Mouse (Mus musculus): ENCODE results near the gene Zfp266.
"Not testable (repeated sequence)": the region's sequence is repeated elsewhere in the genome, so short reads cannot be mapped to it uniquely, and the experiment has no call there.

Zfp266 gene

DNA sequence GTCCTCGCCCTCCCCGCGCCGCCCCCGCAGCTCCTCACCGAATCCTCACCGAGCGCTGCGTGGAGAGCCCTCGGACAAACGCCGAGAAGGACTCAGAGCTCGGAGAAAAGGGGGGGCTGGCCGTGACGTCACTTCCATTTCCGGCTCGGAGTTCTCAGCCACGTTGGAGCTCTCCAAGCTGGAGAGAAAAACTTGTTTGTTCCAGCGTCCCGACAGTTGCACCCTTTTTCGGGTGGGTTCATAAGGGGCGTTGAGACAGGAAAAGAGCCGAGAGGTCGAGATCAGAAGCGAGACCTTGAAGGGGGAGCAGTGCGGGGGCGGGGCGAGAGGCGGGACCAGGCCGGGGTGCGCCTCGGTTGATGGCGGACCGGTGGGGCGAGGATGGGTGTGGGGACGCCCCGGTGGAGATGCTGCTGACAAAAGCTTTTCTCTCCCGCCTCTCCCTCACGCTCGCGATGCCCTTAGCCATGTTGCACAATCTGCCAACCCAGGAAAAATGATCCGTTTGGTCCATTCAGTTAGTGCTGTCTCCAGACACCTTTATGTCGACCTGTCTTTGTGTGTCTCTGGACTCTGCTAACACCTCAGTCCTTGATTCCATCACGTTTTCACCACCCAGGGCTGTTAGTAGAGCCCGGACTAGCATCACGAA is at the start of gene Zfp266:
Gene Zfp266 (minus strand): TSS at position 112 of the 652 bp plus-strand sequence.
- DNase-seq (ENCODE audit: low spot score in 2 of 2) = peak; percentile 88 to 91

DNA sequence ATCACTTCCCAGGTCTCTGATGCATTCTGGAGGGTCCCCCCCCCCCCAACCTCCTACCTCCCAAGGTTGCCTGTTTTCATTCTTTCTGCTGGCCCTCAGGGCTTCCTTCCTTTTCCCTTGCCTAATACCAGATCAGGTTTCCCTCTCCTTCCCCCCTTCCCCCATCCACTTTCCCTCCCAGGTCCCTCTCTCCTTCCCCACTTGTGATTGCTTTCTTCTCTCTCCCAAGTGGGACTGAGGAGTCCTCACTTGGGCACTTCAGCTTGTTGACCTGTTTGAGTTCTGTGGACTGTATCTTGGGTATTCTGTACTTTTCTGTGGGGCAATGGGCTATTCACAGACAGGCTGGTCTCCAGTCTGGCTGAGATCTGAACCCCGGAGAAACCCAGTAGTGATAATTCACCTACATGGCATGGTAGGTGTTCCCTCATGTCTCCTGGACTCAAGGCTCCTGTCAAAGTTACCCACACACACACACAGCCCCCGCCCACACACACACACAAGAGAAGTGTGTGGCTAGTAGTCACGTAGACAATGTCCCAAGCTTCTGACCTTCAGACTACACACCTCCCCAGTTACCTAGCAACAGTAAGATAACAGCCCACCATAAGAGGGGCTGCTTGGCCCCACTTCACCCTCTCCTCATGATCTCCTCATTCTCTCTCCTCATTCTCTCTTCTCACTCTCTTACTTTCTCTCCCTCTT is 44.3 kb upstream of the Zfp266 start:
- not testable (repeated sequence) for DNase-seq (ENCODE audit: low spot score in 2 of 2)

DNA sequence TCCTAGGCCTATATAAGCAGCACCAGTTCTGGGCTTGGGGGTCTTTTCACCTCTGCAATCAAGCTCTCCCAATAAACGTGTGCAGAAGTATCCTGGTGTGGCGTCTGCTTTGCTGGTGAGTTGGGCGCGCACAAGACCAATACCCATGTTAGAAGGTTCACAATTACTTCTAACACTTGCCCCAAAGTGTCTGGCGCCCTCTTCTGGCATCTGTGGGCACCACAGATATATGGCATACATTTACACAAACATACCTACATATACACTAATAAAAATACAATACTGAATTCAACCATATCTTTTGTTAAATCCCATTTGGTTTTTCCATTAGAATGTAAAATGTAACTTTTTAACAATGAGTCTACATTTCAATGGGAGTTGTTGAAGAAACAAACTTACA is 41.0 kb upstream of the Zfp266 start:
- DNase-seq (ENCODE audit: low spot score in 2 of 2) = no peak

DNA sequence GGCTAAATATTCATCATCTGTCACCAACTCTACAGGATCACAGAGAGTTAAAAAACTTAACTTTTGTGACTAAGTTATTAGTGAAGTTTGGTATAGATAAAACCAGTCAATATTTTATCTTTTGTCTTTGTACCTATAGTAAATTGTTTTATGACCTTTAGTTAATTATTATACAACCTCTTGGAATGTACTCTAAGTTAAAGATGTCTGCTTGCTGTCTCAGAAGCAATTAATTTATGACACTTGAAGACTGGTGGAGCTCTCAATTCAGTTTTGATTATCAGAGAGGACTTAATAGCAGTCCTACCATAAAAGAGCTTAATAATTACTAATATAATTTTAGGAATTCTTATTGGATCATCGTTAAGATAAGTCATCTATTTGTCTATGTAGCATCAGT is 31.5 kb upstream of the Zfp266 start:
- no peak for DNase-seq (ENCODE audit: low spot score in 2 of 2)

DNA sequence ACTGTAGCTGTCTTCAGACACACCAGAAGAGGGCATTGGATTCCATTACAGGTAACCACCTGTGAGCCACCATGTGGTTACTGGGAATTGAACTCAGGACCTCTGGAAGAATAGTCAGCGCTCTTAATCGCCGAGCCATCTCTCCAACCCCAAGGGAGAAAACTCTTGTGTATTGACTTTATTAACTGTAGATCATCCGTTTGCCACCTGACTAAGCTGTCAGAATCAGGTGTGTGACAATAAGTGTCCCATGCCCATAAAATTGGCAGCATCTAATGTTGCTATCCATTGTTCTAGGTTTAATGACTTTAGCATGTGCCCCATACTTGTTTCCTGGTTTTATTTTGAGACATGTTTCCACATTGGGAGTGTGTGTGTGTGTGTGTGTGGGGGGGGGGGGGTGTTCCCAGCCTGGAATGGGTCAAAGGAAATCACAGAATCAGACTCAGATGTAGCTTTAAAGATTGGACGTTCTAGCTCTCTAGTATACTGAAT is 30.6 kb upstream of the Zfp266 start:
- DNase-seq (ENCODE audit: low spot score in 2 of 2) = no peak

DNA sequence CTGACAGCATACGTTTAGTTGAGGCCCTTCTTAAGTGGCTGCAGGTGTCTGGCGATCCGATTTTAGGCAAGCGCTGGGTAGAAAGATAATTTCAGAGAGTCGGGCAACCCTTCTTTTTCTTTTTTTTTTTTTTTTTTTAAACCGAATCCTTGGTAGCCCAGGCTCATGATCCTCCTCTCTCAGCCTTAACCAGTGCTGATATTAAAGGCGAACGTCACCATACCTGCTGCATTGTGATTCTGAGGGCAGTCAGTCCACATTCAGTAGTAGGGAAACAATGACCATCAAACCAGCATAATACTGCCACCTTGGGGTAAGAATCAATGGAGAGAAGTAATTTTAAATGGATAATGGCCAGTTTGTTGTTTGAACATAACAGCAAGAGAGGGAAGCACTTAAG is 23.9 kb upstream of the Zfp266 start:
- no peak for DNase-seq (ENCODE audit: low spot score in 2 of 2)

DNA sequence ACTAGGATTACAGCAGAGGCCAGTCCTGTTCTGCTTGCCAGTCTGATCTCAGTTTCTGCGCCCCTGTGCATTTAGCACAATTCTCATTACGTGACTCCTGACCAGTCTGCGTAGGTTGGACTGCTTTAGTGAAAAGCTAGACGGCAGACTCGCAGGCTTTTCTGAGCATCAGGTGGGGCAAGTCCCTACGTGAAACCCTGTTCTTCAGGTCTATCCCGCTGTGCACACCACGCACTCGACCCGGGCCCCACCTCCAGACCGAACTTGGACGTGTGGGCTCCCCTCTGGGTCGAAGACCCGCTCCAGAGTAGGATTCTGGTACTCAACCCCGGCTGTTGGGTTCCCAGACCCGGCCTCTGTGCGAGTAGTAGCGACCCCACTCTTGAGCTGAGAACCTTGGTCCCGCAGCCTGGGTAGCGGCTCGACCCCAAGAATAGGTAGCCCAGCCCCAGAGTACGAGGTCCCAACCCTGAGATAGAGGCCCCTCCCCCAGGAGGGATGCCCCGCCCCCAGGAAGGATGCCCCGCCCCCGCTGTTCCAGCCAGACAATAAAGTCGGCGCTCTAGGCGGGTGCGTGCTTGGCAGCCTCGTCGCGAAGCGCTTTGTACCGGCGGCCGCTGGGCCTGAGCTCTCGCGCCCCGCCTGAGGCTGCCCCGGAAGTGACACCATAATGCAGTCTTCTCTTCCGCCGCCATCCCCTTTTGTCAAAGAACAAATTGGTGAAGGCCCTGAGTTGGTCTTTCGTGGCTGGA is 23.0 kb upstream of the Zfp266 start:
- peak; percentile 66 to 78 for DNase-seq (ENCODE audit: low spot score in 2 of 2)

DNA sequence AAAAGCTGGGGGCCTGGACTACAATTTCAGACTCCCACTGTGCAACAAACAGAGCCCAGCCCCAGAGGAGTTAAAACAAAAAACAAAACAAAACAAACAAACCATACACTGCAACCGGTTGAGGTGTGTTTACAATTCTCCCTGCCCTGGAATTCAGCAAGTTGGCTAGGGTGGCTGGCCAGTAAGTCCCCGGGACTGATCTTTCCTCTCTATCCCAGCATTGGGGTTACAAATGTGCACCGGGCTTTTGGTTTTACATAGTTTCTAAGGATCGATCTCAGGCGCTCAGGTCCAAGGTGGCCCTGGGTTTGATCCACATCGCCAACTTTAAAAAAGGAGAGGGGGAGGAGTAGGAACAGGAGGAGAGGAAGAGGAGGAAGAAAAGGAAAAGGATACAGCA is 22.3 kb upstream of the Zfp266 start:
- DNase-seq (ENCODE audit: low spot score in 2 of 2) = no peak

DNA sequence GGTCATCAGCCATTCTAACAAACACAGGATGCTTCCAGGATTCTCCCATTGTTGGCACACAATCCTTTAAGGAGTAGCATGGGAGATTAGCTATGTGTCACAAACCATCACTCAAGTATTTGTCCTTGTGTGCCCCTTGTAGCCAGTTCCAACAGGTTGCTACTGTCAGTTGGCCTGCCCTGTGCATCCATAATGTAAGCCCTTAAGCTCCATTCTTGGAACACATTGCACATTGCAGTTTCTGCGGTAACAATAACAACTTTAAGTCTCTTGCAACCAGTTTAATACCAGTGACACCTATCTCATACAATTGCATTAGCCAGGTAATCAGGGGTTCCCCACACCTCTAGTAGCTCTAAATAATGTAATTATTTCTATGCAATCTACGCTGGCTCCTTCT is 15.4 kb upstream of the Zfp266 start:
- no peak for DNase-seq (ENCODE audit: low spot score in 2 of 2)

DNA sequence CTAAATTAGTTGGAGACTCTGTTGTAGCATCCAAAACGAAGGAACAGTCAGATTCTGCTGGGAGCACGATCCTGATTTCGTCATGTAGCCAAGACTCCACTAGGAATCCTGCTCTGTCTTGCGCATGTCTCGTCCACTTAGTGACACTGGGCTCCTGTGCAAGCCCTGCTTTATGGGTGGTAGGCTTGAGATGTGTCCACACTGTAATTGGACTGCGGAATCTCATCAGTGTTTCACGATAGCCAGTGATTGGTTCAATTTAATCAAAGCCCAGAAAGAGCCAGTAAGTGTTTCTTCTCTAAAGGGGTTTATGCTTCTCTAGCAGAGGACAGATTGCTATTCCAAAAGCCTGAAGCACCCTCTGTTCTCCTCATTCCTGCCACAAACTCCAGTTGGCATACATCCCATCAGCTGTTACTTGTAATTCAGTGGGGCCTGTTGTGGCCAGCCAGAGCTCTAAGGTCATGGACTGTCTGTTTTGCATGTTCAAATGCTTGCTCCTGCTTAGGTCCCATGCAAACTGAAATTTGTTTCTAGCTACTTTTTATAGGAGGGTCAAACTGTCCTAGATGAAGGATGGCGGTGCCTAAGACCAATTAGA is 13.2 kb upstream of the Zfp266 start:
- DNase-seq (ENCODE audit: low spot score in 2 of 2) = peak in 1 of 2 experiments; percentile 30

DNA sequence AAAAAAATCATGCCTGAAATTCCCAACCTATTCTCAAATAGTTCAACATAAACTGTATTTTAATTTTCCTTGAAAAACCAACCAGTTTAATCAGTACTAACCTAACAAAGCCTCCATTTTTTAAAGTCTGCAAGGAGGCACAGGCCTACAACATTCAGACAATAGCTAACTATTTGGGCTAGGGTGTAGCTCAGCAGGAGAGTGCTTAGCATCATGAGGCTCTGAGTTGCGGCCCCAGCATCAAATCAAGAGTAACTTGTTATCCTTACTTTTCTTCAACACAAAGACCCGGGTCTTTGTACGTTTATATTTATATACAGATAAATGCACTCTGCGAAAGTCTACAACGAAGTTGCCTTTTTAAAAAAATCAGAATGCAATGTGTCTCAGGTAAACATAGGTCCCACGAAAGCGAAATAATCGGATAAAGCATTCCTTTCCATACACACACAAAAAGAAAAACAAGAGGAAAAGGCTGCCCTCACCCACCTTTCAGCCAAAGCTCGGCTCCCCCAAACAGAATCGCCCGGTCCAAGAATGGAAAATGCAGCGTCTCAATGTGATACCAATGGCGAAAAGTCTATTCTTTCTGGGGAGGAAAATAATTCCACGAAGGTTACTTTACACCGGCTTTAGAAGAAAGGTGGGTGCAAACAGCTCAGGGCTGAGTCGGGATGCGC is 546 bp downstream of the Zfp266 start:
- no peak for DNase-seq (ENCODE audit: low spot score in 2 of 2)

DNA sequence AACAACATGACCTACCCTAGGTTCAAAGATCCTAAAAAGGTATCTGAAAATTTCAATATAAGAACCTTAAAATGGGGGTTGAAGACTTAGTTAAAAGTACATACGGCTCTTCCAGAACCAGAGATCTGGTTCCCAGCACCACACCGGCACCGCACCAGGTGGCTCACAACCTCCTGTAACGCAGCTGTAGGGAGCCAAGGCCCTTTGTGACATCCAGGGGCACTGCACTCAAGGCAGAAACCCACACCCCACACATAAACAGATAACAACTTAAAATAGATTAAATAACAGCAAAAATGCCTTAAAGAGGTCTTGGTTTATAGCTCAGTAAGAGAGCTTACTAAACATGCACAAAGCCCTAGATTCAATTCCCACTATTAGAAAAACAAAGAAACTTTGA is 1.3 kb downstream of the Zfp266 start:
- no peak for DNase-seq (ENCODE audit: low spot score in 2 of 2)

DNA sequence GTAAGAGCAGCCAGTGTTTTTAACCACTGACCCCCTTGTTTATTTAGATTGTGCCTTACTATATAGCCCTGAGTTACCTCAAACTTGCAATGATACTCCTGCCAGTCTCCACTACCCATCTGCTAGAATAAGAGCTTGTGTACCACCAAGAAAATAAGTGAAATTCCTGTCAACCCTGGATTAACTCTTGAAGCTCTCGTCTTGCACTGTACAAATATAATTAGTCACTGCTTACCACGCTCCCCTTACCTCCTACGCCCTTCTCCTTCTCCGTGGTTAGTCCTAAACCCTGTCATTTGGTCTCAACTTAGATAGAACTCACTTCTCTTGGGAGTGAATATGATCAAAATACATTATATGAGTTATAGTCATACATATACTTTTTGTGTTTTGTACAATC is 2.5 kb downstream of the Zfp266 start:
- no peak for DNase-seq (ENCODE audit: low spot score in 2 of 2)

DNA sequence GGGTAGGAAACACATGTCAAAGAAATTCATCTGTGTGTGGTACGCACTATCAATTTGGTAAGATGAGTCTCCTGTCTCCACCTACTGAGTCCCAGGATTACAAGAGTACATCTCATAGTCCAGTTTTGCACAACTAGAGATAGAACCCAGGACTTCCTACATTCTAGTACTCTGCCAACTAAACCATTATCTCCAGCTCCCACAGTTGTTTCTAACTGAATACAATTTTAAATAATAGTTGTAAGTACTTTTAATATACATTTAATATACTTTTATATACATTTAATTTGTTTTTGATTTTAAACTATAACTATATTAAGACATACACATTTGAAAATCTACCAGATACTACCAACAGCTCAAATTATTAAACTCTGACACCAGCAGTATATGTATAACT is 3.5 kb downstream of the Zfp266 start:
- no peak for DNase-seq (ENCODE audit: low spot score in 2 of 2)

DNA sequence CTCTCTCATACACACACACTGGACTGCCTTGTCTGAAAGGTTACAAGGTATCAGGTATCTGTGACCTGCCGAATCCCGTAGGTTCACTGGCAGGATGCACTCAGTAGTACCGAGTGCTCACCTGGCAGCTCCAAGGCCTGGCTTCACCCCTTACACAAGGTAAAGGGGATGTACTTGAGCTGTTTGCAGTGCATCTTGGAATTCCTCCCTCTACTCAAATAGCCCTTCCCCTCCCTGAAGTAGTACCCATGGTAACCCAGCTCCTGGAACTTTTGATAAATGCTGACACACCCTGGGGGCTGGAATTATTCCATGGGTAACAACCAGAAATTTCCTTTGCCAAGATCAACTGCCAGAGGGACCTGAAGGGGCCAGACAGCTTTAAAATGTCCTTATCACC is 7.2 kb downstream of the Zfp266 start:
- DNase-seq (ENCODE audit: low spot score in 2 of 2) = no peak

DNA sequence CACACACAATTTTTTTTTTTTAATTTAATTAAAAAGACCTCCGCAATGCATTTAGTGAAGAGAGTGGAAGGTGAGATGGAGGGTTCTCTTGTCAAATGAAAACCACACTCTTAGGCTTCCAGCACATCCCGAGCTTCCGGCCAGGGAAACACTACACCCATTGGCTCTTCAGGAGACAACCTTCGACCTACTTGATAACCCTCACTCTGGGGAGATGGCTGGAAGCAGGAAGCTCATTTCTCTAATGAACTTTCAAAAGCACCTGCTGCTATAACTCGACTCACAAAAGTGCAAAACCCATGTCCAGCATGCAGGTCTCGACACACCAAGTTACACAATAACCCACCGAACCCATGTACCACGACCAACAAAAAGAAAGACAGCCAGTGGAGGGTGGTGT is 8.5 kb downstream of the Zfp266 start:
- DNase-seq (ENCODE audit: low spot score in 2 of 2) = no peak

DNA sequence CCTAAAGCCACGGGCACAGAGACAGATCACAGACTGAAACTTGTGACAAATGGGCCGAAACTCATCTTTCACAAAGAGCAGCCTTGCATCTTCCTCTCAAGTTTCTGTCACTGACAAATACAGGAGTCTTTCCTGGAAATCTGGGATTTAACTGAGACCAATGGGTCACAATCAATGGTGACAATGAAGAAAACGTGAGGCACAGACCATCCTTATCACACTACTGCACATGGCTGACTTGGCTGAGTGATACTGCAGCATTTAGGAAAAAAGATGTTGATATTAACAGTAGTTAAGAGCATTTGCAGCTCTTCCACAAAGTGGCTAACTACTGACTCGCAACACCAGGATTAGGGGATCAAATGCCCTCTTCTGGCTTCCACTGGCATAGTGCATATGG is 9.6 kb downstream of the Zfp266 start:
- DNase-seq (ENCODE audit: low spot score in 2 of 2) = no peak

DNA sequence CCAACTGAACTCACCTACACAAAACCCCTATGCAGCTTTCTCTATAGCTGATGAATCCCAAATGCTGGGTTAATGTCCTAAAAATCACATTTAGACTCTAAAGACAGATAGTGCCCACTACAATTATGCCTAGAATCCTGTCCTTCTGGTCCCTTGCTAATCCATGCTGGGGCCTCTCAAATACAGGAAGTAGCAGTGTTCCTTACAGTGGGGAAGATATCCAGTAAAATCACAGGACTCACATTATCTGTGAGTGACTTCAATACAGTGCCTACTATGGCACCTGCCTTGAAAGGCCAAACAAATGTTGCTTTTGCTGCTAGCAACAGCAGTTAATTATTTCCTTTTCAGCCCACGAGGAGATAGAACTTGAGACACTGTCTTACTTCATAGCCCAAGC is 10.9 kb downstream of the Zfp266 start:
- no peak for DNase-seq (ENCODE audit: low spot score in 2 of 2)

DNA sequence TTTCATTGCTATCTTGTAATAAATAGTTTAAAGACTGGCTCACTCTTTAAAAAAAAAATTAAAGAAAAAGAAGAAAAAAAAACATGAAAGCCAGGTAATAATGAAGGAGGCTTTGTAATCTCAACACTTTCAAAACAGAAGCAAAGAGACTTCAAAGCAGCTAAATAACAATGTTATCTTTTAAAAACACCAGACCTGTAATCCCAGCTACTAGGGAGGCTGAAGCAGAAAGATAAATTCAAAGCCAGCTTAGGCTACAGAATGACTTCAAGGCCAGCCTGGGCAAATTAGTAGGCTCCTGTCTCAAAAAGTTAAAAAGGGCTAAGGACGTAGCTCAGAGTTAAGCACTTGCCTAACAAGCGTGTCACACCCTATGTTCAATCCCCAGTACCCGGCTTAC is 11.5 kb downstream of the Zfp266 start:
- no peak for DNase-seq (ENCODE audit: low spot score in 2 of 2)

DNA sequence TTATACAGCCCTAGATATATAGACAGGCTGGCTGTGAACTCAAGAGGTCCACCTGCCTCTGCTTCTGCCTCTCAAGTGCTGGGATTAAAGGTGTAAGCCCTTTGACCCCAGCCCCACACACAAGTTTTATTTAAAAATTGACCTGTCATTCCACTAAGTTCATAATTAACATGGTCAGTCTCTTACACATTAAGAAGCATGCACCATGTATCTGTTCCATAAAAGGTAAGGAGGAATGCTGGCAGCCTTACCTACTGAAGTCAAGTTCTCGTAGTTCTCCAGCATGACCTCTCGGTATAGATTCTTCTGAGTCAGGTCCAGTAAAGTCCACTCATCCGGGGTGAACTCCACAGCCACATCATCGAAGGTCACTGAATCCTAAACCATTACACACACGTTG is 16.4 kb downstream of the Zfp266 start:
- no peak for DNase-seq (ENCODE audit: low spot score in 2 of 2)

DNA sequence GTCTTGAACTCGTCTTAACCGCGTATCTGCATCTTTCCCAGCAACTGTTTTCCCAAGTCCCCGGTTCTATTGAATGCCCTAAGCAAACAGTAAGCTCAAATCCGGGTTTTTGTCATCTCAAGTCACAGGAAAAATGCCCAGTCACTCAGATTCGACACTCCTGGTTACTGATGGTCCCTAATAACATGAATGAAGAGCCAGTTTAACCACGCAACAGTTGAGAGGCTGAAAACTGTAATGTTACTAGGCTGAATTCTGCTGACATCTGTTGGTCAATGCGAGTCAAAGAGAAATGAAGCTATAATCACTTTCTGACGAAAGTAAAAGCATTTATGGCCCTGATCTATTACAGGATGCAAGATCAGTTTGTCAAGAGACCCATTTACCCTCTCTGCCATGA is 27.9 kb downstream of the Zfp266 start:
- no peak for DNase-seq (ENCODE audit: low spot score in 2 of 2)
